Mouse (Mus musculus) limb, embryonic 11.5 days (tissue): ENCODE results near the gene Rab5if. TPM values are rescaled to one million over a fixed set of nuclear protein-coding genes. Genes with fewer than 3 reads are reported as not detected.

Source experiments
- ATAC-seq: fragments of 200-750 bp; cut with Nextera tagmentation; 2 replicates; pipeline ENCODE4 v1.8.0; 2017; ENCODE audit warnings: low read depth; ENCODE audit not compliant: insufficient number of reproducible peaks, low FRiP score, low TSS enrichment
- DNase-seq: peaks from one replicate; pipeline ENCODE4 v3.0.0-alpha.2; 2015; ENCODE audit warnings: low spot score
- H3K27ac ChIP-seq: fragments of 300-500 bp; sonication (generic); replicated peaks from 2 replicates; pipeline ENCODE4 v1.5.1; 2014; ENCODE audit warnings: low read depth, mild to moderate bottlenecking, low read length
- H3K27me3 ChIP-seq: fragments of 300-500 bp; sonication (generic); 2 replicates; pipeline ENCODE4 v1.6.1; 2014; ENCODE audit warnings: mild to moderate bottlenecking, low read length, mixed read lengths; ENCODE audit not compliant: control insufficient read depth, insufficient read depth
- H3K36me3 ChIP-seq: fragments of 300-500 bp; sonication (generic); 2 replicates; pipeline ENCODE4 v1.6.1; 2014; ENCODE audit warnings: mild to moderate bottlenecking, low read length, moderate library complexity, mixed read lengths; ENCODE audit not compliant: control insufficient read depth, insufficient read depth
- H3K4me1 ChIP-seq: fragments of 300-500 bp; sonication (generic); 2 replicates; pipeline ENCODE4 v1.6.1; 2014; ENCODE audit warnings: low read length, mixed read lengths; ENCODE audit not compliant: control insufficient read depth, insufficient read depth
- H3K4me2 ChIP-seq: fragments of 300-500 bp; sonication (generic); 2 replicates; pipeline ENCODE4 v1.6.1; 2014; ENCODE audit warnings: low read depth, mild to moderate bottlenecking, moderate library complexity; ENCODE audit not compliant: severe bottlenecking
- H3K4me3 ChIP-seq: fragments of 300-500 bp; sonication (generic); 2 replicates; pipeline ENCODE4 v1.5.1; 2014; ENCODE audit warnings: low read depth, low read length
- H3K9ac ChIP-seq: fragments of 300-500 bp; sonication (generic); 2 replicates; pipeline ENCODE4 v1.6.1; 2014; ENCODE audit warnings: mild to moderate bottlenecking, low read length
- H3K9me3 ChIP-seq: fragments of 300-500 bp; sonication (generic); 2 replicates; pipeline ENCODE4 v1.6.1; 2016; ENCODE audit warnings: low read length; ENCODE audit not compliant: control insufficient read depth
- whole genome bisulfite sequencing: fragments of 180-500 bp; shearing (Covaris S2); extraction: QIAGEN DNeasy Blood & Tissue Kit; methylation state at CpG from one replicate; pipeline ENCODE4 v1.1.7; 2014; 5-methylcytosine and 5-hydroxymethylcytosine counted together
- polyA plus RNA-seq: library from polyadenylated mRNA; unstranded; fragments of >200 nt; fragmentation: Nextera tagmentation; extraction: Ambion mirVana; gene quantifications from 2 replicates; pipeline ENCODE4 v1.2.1, GENCODE M21; 2014

Rab5if gene
- polyA plus RNA-seq, 1 experiment from 2014 or later, result 202 TPM

GRCm38 (mm10) chr2:156839319-156840191 is 23.4 kb upstream of the Rab5if start, which contains the start of gene Tgif2:
TSS of gene Tgif2 (plus strand) at chr2:156840007.
- peaks cover 23% of the 10 kb centered on the region for H3K4me1 ChIP-seq
- under 1% methylated on average over 45 of the region's 61 CpGs for WGBS
- peak; percentile 98 for DNase-seq

GRCm38 (mm10) chr2:156840301-156841027 is 22.5 kb upstream of the Rab5if start:
- Histone ChIP-seq H3K4me1 (peaks cover 27% of the 10 kb centered on the region), H3K4me2 (peak overlapping the region; percentile 95), H3K4me3 (peak overlapping the region; percentile 98), H3K9me3 (no peaks in the 10 kb centered on the region), H3K27ac (peak overlapping the region; percentile 96), H3K27me3 (no peaks in the 10 kb centered on the region), H3K9ac (peak overlapping the region; percentile 95), H3K36me3 (peaks cover 10% of the 10 kb centered on the region)
- WGBS, result under 1% methylated on average over 52 of the region's 79 CpGs
- peak; percentile 55 for ATAC-seq
- peak; percentile 84 for DNase-seq

More at GRCm38 (mm10) chr2:156839319-156840191, 23.4 kb upstream of the Rab5if start, which contains the start of gene Tgif2:
- H3K4me2 ChIP-seq, result peak within 1 kb of the TSS; percentile 95
- peak within 1 kb of the TSS; percentile 98 for H3K4me3 ChIP-seq
- no peaks in the 10 kb centered on the region for H3K27me3 ChIP-seq
- peaks cover 12% of the 10 kb centered on the region for H3K36me3 ChIP-seq
- peak within 1 kb of the TSS; percentile 96 for H3K27ac ChIP-seq
- peak within 1 kb of the TSS; percentile 95 for H3K9ac ChIP-seq
- H3K9me3 ChIP-seq, result no peaks in the 10 kb centered on the region
- ATAC-seq, result peak; percentile 86

GRCm38 (mm10) chr2:156841028-156841840 is 21.7 kb upstream of the Rab5if start:
- Histone ChIP-seq H3K4me2 (peak overlapping the region; percentile 95), H3K9me3 (no peaks in the 10 kb centered on the region), H3K4me3 (peak overlapping the region; percentile 98), H3K36me3 (peaks cover 13% of the 10 kb centered on the region), H3K27ac (peak overlapping the region; percentile 96), H3K9ac (peak overlapping the region; percentile 95), H3K27me3 (no peaks in the 10 kb centered on the region), H3K4me1 (peaks cover 27% of the 10 kb centered on the region)
- DNase-seq (peak; percentile 80), ATAC-seq (no peak)
- WGBS, result under 1% methylated on average over 42 of the region's 42 CpGs

GRCm38 (mm10) chr2:156841841-156842706 is 20.9 kb upstream of the Rab5if start:
- Histone ChIP-seq H3K4me3 (peak overlapping the region; percentile 98), H3K27ac (peak overlapping the region; percentile 40; the same call in 1 of the 2 replicates), H3K4me1 (peaks cover 27% of the 10 kb centered on the region), H3K36me3 (peaks cover 12% of the 10 kb centered on the region), H3K9me3 (no peaks in the 10 kb centered on the region), H3K4me2 (peak overlapping the region; percentile 95), H3K27me3 (no peaks in the 10 kb centered on the region), H3K9ac (peak overlapping the region; percentile 95)
- DNase-seq (peak; percentile 49), ATAC-seq (no peak)
- 2% methylated on average over 20 of the region's 20 CpGs for WGBS

- ATAC-seq (no peak), DNase-seq (peak; percentile 29)
- H3K4me1 ChIP-seq, result peaks cover 27% of the 10 kb centered on the region
- no peak overlapping the region for H3K27ac ChIP-seq
- H3K36me3 ChIP-seq, result peaks cover 14% of the 10 kb centered on the region
- no peaks in the 10 kb centered on the region for H3K27me3 ChIP-seq
- no peak overlapping the region; the same call in 1 of the 2 replicates for H3K9ac ChIP-seq
- peak overlapping the region; percentile 95 for H3K4me2 ChIP-seq
- H3K4me3 ChIP-seq, result peak overlapping the region; percentile 98
- no peaks in the 10 kb centered on the region for H3K9me3 ChIP-seq
- 10% methylated on average over 11 of the region's 11 CpGs for WGBS
Measured at GRCm38 (mm10) chr2:156842711-156843110, 20.2 kb upstream of the Rab5if start.

GRCm38 (mm10) chr2:156843331-156843730 is 19.6 kb upstream of the Rab5if start:
- ATAC-seq (no peak), DNase-seq (no peak)
- peaks cover 27% of the 10 kb centered on the region for H3K4me1 ChIP-seq
- H3K4me2 ChIP-seq, result no peak overlapping the region; the same call in 1 of the 2 replicates
- no peak overlapping the region for H3K9ac ChIP-seq
- peaks cover 14% of the 10 kb centered on the region for H3K36me3 ChIP-seq
- WGBS, result 47% methylated on average over 10 of the region's 10 CpGs
- no peak overlapping the region for H3K4me3 ChIP-seq
- no peaks in the 10 kb centered on the region for H3K27me3 ChIP-seq
- H3K9me3 ChIP-seq, result no peaks in the 10 kb centered on the region
- H3K27ac ChIP-seq, result no peak overlapping the region

GRCm38 (mm10) chr2:156844715-156845114 is 18.2 kb upstream of the Rab5if start:
- no peaks in the 10 kb centered on the region for H3K27me3 ChIP-seq
- H3K9me3 ChIP-seq, result no peaks in the 10 kb centered on the region
- DNase-seq (no peak), ATAC-seq (no peak)
- H3K4me3 ChIP-seq, result no peak overlapping the region
- no peak overlapping the region for H3K9ac ChIP-seq
- H3K4me2 ChIP-seq, result no peak overlapping the region
- WGBS, result 67% methylated on average over 10 of the region's 10 CpGs
- H3K36me3 ChIP-seq, result peaks cover 16% of the 10 kb centered on the region
- H3K4me1 ChIP-seq, result peaks cover 23% of the 10 kb centered on the region
- H3K27ac ChIP-seq, result no peak overlapping the region
